Mouse (Mus musculus) regulatory T cell (primary cell): Measurements from ENCODE around the gene Brd7.

Experiments
- in situ Hi-C: fragments of 300-600 bp; cut with MboI, MseI; formaldehyde crosslinking; loops from one replicate; pipeline ENCODE4 v1.15.1; 2025; ENCODE audit warnings: high pct_unique_total_duplicates

Gene Brd7

GRCm38 (mm10) chr8:88361708-88362428 is at the start of gene Brd7:
Gene Brd7, minus strand, starts transcription at chr8:88362194.
- in situ Hi-C loops = loop anchor here (5.0 kb wide), 1 partner anchor 335 kb away; the partner anchor contains the start of gene Cyld

GRCm38 (mm10) chr8:88411461-88411860 is 49.5 kb upstream of the Brd7 start:
- in situ Hi-C loops = no loop called here

- in situ Hi-C loops = no loop called here
These were observed 47.5 kb upstream of the Brd7 start for GRCm38 (mm10) chr8:88409401-88409940.

- in situ Hi-C loops = no loop called here
These were observed 45.7 kb upstream of the Brd7 start for GRCm38 (mm10) chr8:88407716-88408115.

- in situ Hi-C loops = no loop called here
These were observed 36.1 kb upstream of the Brd7 start for GRCm38 (mm10) chr8:88398060-88398459.

GRCm38 (mm10) chr8:88393298-88393697 is 31.3 kb upstream of the Brd7 start:
- in situ Hi-C loops = no loop called here

GRCm38 (mm10) chr8:88390749-88391148 is 28.8 kb upstream of the Brd7 start:
- in situ Hi-C loops = no loop called here

- in situ Hi-C loops = loop anchor here (10.0 kb wide), 1 partner anchor 236 kb away; no protein-coding TSS in a partner anchor
These were observed 26.8 kb upstream of the Brd7 start for GRCm38 (mm10) chr8:88388691-88389239.

GRCm38 (mm10) chr8:88387874-88388273 is 25.9 kb upstream of the Brd7 start:
- in situ Hi-C loops = loop anchor here (10.0 kb wide), 1 partner anchor 237 kb away; no protein-coding TSS in a partner anchor

GRCm38 (mm10) chr8:88383164-88383556 is 21.2 kb upstream of the Brd7 start:
- in situ Hi-C loops = loop anchor here (10.0 kb wide), 1 partner anchor 242 kb away; no protein-coding TSS in a partner anchor

- in situ Hi-C loops = loop anchor here (10.0 kb wide), 1 partner anchor 242 kb away; no protein-coding TSS in a partner anchor
These were observed 20.5 kb upstream of the Brd7 start for GRCm38 (mm10) chr8:88382311-88383163.

- in situ Hi-C loops = loop anchor here (10.0 kb wide), 1 partner anchor 244 kb away; no protein-coding TSS in a partner anchor
These were observed 18.5 kb upstream of the Brd7 start for GRCm38 (mm10) chr8:88380497-88380896.

- in situ Hi-C loops = no loop called here
These were observed 15.0 kb upstream of the Brd7 start for GRCm38 (mm10) chr8:88376836-88377582.

GRCm38 (mm10) chr8:88371522-88371921 is 9.5 kb upstream of the Brd7 start:
- in situ Hi-C loops = no loop called here

GRCm38 (mm10) chr8:88369805-88370204 is 7.8 kb upstream of the Brd7 start:
- in situ Hi-C loops = no loop called here

GRCm38 (mm10) chr8:88369221-88369620 is 7.2 kb upstream of the Brd7 start:
- in situ Hi-C loops = no loop called here

- in situ Hi-C loops = loop anchor here (5.0 kb wide), 1 partner anchor 335 kb away; the partner anchor contains the start of gene Cyld
These were observed 604 bp upstream of the Brd7 start for GRCm38 (mm10) chr8:88362446-88363150.

GRCm38 (mm10) chr8:88361044-88361707 is 818 bp downstream of the Brd7 start:
- in situ Hi-C loops = loop anchor here (5.0 kb wide), 1 partner anchor 336 kb away; the partner anchor contains the start of gene Cyld

GRCm38 (mm10) chr8:88359959-88360358 is 2.0 kb downstream of the Brd7 start:
- in situ Hi-C loops = loop anchor here (5.0 kb wide), 1 partner anchor 337 kb away; the partner anchor contains the start of gene Cyld

- in situ Hi-C loops = no loop called here
These were observed 4.0 kb downstream of the Brd7 start for GRCm38 (mm10) chr8:88357946-88358345.
